Mouse (Mus musculus) midbrain, postnatal 0 days (tissue): ENCODE results near the gene Cdc37. TPM values are rescaled to one million over a fixed set of nuclear protein-coding genes. Genes with fewer than 3 reads are reported as not detected.

Experiments used
- ATAC-seq: fragments of 200-750 bp; cut with Nextera tagmentation; 2 replicates; pipeline ENCODE4 v1.8.0; 2017; ENCODE audit warnings: moderate number of reproducible peaks, mild to moderate bottlenecking, moderate TSS enrichment, moderate library complexity; ENCODE audit not compliant: low FRiP score
- DNase-seq: peaks from one replicate; pipeline ENCODE4 v3.0.0-alpha.2; 2015; ENCODE audit warnings: low spot score
- H3K27ac ChIP-seq: fragments of 300-500 bp; sonication (generic); 2 replicates; pipeline ENCODE4 v1.5.1; 2014; ENCODE audit warnings: low read depth, mild to moderate bottlenecking, low read length, mixed read lengths
- H3K27me3 ChIP-seq: fragments of 300-500 bp; sonication (generic); 2 replicates; pipeline ENCODE4 v1.6.1; 2014; ENCODE audit warnings: low read length, control low read depth, mixed read lengths; ENCODE audit not compliant: insufficient read depth
- H3K36me3 ChIP-seq: fragments of 300-500 bp; sonication (generic); 2 replicates; pipeline ENCODE4 v1.6.1; 2014; ENCODE audit warnings: low read length, control low read depth, mixed read lengths; ENCODE audit not compliant: insufficient read depth
- H3K4me1 ChIP-seq: fragments of 300-500 bp; sonication (generic); 2 replicates; pipeline ENCODE4 v1.6.1; 2014; ENCODE audit warnings: mild to moderate bottlenecking, control low read depth, antibody characterized with exemption, low read length, mixed read lengths; ENCODE audit not compliant: insufficient read depth
- H3K4me2 ChIP-seq: fragments of 300-500 bp; sonication (generic); 2 replicates; pipeline ENCODE4 v1.6.1; 2014; ENCODE audit warnings: low read depth, mild to moderate bottlenecking, low read length, mixed read lengths; ENCODE audit not compliant: poor library complexity, severe bottlenecking
- H3K4me3 ChIP-seq: fragments of 300-500 bp; sonication (generic); 2 replicates; pipeline ENCODE4 v1.5.1; 2014; ENCODE audit warnings: low read depth, mild to moderate bottlenecking, low read length, moderate library complexity
- H3K9ac ChIP-seq: fragments of 300-500 bp; sonication (generic); replicated peaks from 2 replicates; pipeline ENCODE4 v1.6.1; 2014; ENCODE audit warnings: mild to moderate bottlenecking, low read length, moderate library complexity, mixed read lengths; ENCODE audit not compliant: poor library complexity, severe bottlenecking
- H3K9me3 ChIP-seq: fragments of 300-500 bp; sonication (generic); 2 replicates; pipeline ENCODE4 v1.6.1; 2016; ENCODE audit warnings: low read length, control low read depth
- CTCF ChIP-seq: IDR thresholded peaks from 2 replicates; pipeline ENCODE4 v1.5.1; 2016; ENCODE audit warnings: antibody characterized with exemption, mild to moderate bottlenecking
- WGBS: fragments of 180-500 bp; shearing (Covaris S2); extraction: QIAGEN DNeasy Blood & Tissue Kit; methylation state at CpG from one replicate; pipeline ENCODE4 v1.1.7; 2014; 5-methylcytosine and 5-hydroxymethylcytosine counted together
- polyA plus RNA-seq: library from polyadenylated mRNA; unstranded; fragments of >200 nt; fragmentation: Nextera tagmentation; extraction: Ambion mirVana; gene quantifications from 2 replicates; pipeline ENCODE4 v1.2.1, GENCODE M21; 2015
- total RNA-seq: library from RNA; depleted of rRNA; stranded (reverse); fragments of >200 nt; gene quantifications from 2 replicates; pipeline ENCODE4 v1.2.3, GENCODE M21; 2014

Cdc37 gene
- total and polyA plus RNA-seq, 2 experiments from 2014 or later, result 37.7 to 179 TPM

DNA sequence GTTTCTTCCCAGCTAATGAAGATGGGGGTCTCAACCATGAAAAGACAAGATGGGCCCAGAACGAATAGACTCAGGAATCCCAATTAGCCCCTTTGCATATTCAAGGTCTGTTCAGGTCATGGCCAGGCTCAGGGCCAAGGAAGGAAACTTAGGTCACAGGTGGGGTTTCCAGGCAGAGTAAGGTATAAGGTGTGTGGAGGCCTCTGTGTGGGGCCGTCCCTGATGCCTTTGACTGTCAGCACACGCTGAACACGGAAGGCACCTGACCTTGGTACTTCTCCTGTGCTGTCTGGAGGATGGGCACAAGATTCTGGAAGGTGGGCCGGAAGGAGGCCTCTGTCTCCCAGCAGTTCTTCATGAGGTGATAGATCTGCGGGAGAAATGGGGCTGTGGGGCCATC is 45.0 kb downstream of the Cdc37 start:
- Histone ChIP-seq H3K27ac (no peak overlapping the region), H3K36me3 (peaks cover 7% of the 10 kb centered on the region), H3K4me3 (no peak overlapping the region), H3K4me1 (no peaks in the 10 kb centered on the region), H3K27me3 (no peaks in the 10 kb centered on the region), H3K9me3 (no peaks in the 10 kb centered on the region), H3K4me2 (no peak overlapping the region), H3K9ac (no peak overlapping the region)
- no peak for DNase-seq
- TF ChIP-seq CTCF, result no peak
- 84% methylated on average over 6 of the region's 6 CpGs for WGBS
- no peak for ATAC-seq

- no peaks in the 10 kb centered on the region for H3K4me1 ChIP-seq
- no peaks in the 10 kb centered on the region for H3K27me3 ChIP-seq
- ATAC-seq (no peak), DNase-seq (no peak)
- no peaks in the 10 kb centered on the region for H3K36me3 ChIP-seq
- no peak overlapping the region for H3K9ac ChIP-seq
- no peak overlapping the region for H3K4me3 ChIP-seq
- no peaks in the 10 kb centered on the region for H3K9me3 ChIP-seq
- 97% methylated on average over 2 of the region's 2 CpGs for WGBS
- TF ChIP-seq CTCF, result no peak
- H3K4me2 ChIP-seq, result no peak overlapping the region
- H3K27ac ChIP-seq, result no peak overlapping the region
These were observed 47.7 kb downstream of the Cdc37 start for GRCm38 (mm10) chr9:21102076-21102475.

DNA sequence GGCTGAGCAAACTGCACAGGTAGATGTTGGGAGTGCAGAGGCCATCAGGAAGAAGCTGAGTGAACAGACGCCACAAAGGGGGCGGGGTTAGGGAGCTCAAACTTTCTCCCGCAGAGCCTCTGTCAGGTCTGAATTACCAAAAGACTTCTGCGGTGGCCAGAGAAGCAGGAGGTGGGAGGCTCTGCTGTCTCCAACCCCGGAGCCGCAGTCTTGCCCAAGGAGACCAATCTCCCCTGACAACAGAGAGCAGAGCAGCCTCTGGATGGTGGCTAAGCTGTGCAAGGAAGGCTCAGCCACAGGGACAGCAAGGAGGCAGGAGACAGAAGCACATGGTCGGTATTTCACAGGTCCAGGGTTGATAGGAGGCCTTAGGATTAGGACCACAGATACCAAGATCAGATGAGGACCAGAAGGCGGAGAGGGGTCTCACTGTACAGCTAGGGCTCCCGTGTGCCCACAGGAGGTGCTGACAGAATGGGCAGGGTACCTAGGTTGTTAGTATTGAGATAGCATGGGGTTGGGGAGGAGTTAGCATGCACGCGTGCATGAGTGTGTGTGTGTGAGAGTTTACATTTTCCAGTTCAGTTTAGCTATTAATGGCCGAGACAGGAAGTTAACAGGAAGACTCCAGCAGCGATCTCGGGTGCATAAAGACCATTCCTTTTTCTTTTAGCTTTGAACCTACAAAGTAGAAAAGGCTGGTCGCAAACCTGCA is 49.2 kb downstream of the Cdc37 start:
- Histone ChIP-seq H3K9ac (no peak overlapping the region), H3K27me3 (no peaks in the 10 kb centered on the region), H3K9me3 (no peaks in the 10 kb centered on the region), H3K4me3 (no peak overlapping the region), H3K4me2 (no peak overlapping the region), H3K4me1 (no peaks in the 10 kb centered on the region), H3K36me3 (no peaks in the 10 kb centered on the region), H3K27ac (no peak overlapping the region)
- no peak for DNase-seq
- no peak for TF ChIP-seq CTCF
- 29% methylated on average over 15 of the region's 15 CpGs for WGBS
- no peak for ATAC-seq

DNA sequence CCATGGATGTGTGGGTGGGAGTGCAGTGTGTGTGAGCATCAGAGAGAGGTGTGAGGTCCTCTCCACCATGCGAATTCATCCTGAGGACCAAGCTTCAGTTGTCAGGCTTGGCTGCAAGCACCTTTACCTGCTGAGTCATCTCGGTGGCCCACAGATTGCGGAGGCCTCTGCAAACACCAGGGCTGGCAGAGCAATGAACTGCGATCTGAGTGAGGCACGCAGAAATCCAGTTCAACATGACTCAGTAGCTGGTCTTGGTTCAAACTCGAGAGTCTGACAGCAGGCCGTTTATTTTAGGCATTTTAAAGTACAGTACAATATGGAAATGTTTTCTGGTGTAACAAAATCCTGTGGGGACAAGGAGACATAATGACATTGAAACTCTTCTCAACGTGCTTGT is 52.0 kb downstream of the Cdc37 start:
- DNase-seq (no peak), ATAC-seq (no peak)
- no peaks in the 10 kb centered on the region for H3K27me3 ChIP-seq
- no peaks in the 10 kb centered on the region for H3K36me3 ChIP-seq
- H3K9me3 ChIP-seq, result no peaks in the 10 kb centered on the region
- no peak overlapping the region for H3K4me3 ChIP-seq
- no peak for TF ChIP-seq CTCF
- 93% methylated on average over 8 of the region's 8 CpGs for WGBS
- no peak overlapping the region for H3K27ac ChIP-seq
- H3K9ac ChIP-seq, result no peak overlapping the region
- no peaks in the 10 kb centered on the region for H3K4me1 ChIP-seq
- H3K4me2 ChIP-seq, result no peak overlapping the region

DNA sequence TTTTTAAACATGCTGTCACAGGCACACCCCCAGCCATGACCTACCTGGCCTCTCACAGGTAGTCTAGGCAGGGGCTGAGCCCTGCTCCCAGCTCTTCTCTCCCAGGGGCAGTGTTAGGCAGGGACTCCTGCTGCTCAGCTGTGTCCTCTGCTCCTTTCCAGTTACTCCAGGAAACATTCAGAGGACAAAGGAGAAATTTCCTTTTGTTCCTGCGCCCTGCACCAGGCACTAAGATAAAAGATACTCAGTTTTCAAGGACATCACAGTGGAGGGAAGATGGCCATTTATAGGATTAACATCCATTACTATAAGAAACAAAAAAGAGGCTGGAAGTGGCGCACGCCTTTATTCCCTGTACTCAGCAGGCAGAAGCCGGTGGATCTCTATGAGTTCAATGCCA is 53.8 kb downstream of the Cdc37 start:
- H3K9ac ChIP-seq, result no peak overlapping the region
- no peaks in the 10 kb centered on the region for H3K9me3 ChIP-seq
- ATAC-seq, result no peak
- no peak overlapping the region for H3K4me3 ChIP-seq
- no peak for TF ChIP-seq CTCF
- 48% methylated on average over 4 of the region's 4 CpGs for WGBS
- H3K27ac ChIP-seq, result no peak overlapping the region
- H3K36me3 ChIP-seq, result no peaks in the 10 kb centered on the region
- no peak for DNase-seq
- no peaks in the 10 kb centered on the region for H3K27me3 ChIP-seq
- H3K4me2 ChIP-seq, result no peak overlapping the region
- peaks cover under 1% of the 10 kb centered on the region; the same call in 1 of the 2 replicates for H3K4me1 ChIP-seq

GRCm38 (mm10) chr9:21093423-21093822 is 56.4 kb downstream of the Cdc37 start:
- no peak overlapping the region for H3K4me2 ChIP-seq
- H3K27ac ChIP-seq, result no peak overlapping the region
- DNase-seq (no peak), ATAC-seq (no peak)
- no peak overlapping the region for H3K9ac ChIP-seq
- 92% methylated on average over 9 of the region's 9 CpGs for WGBS
- H3K27me3 ChIP-seq, result no peaks in the 10 kb centered on the region
- TF ChIP-seq CTCF, result no peak
- no peak overlapping the region for H3K4me3 ChIP-seq
- H3K4me1 ChIP-seq, result peaks cover 9% of the 10 kb centered on the region
- no peaks in the 10 kb centered on the region for H3K9me3 ChIP-seq
- peaks cover 8% of the 10 kb centered on the region for H3K36me3 ChIP-seq
